9 mouse cellular contexts compared by ENCODE assay signal in genomic region chr2:6349256-6350092, GRCm38 (mm10). TPM values are rescaled to one million over a fixed set of nuclear protein-coding genes. Genes with fewer than 3 reads are reported as not detected.
DNase-seq lines count a peak whose midpoint lies in the region; ATAC-seq lines count a peak whose summit lies in the region.
"Had no signal": no experiment of that assay in that cellular context is flagged by ENCODE, and none has a peak within 500 bp of the region (broad histone marks: within the 10 kb centered on the region; RNA-seq: fewer than 3 reads in every experiment).

No protein-coding gene starts in this region.

- H3K9me3 ChIP-seq in heart, embryonic 15.5 days (replicated peaks), result no peaks in the 10 kb centered on the region

- intact Hi-C loops in heart, postnatal 36 days (cut with DNase I), result no loop called here

- H3K4me3 ChIP-seq in heart, embryonic 15.5 days, result no peak overlapping the region

- no peaks in the 10 kb centered on the region for H3K27me3 ChIP-seq in heart, embryonic 15.5 days

- no peak overlapping the region for H3K9ac ChIP-seq in heart, embryonic 15.5 days

- DNase-seq in heart, adult 11 months, result no peak
- DNase-seq in 3134 (ENCODE audit: extremely low read depth, insufficient read length, low spot score), result peak; percentile 57
- DNase-seq in cerebellum, postnatal 10 days, result peak; percentile 85 to 87
- peak; percentile 40 to 51 for DNase-seq in layer of hippocampus, postnatal 14 days (ENCODE audit: low spot score in 2 of 2)
- DNase-seq in thymus, postnatal 25 days, result no peak
- no peak for DNase-seq in heart, postnatal 36 days

- no peak overlapping the region for H3K27ac ChIP-seq in heart, embryonic 15.5 days
- H3K27ac ChIP-seq: macrophage had no signal

- H3K4me1 ChIP-seq in heart, embryonic 15.5 days (replicated peaks), result peaks cover 23% of the 10 kb centered on the region

- H3K4me2 ChIP-seq in heart, embryonic 15.5 days, result no peak overlapping the region

- ATAC-seq in heart, embryonic 15.5 days (replicated peaks; ENCODE audit: insufficient number of reproducible peaks, insufficient read depth, low FRiP score, low read depth), result peak; percentile 50; the same call in 1 of the 2 replicates
- ATAC-seq in frontal cortex, adult (ENCODE audit: low TSS enrichment), result no peak

- H3K36me3 ChIP-seq in heart, embryonic 15.5 days, result no peaks in the 10 kb centered on the region

- WGBS in heart, embryonic 15.5 days, result 63% methylated on average over 11 of the region's 11 CpGs

RNA-seq across cellular contexts. Expression of gene Usp6nl, which starts 27.0 kb away (rescaled TPM):
- polyA plus RNA-seq in heart, embryonic 15.5 days (2015; fragmentation: Nextera tagmentation; extraction: Ambion mirVana), result 4.6 and 6.6 TPM in 2 replicates
- total RNA-seq in layer of hippocampus, postnatal 14 days (2021), result 10 to 100 TPM; 23.2 to 25.0 TPM
- 1 to 10 TPM; 5.5 to 6.5 TPM for total RNA-seq in heart, postnatal 36 days (2021)

Comparison
In these comparisons a context has a peak if more than half of its experiments do, and no peak if none do; other contexts are left out.
1. DNase-seq: peak in 3134 (single experiment), cerebellum, postnatal 10 days (2 of 2) and layer of hippocampus, postnatal 14 days (2 of 2); none in heart, adult 11 months (single experiment), thymus, postnatal 25 days (single experiment) and heart, postnatal 36 days (0 of 2).